Mouse (Mus musculus) megakaryocyte, embryonic 14.5 days (primary cell): ENCODE measurements around the gene H2-DMb2. TPM values are rescaled to one million over a fixed set of nuclear protein-coding genes. Genes with fewer than 3 reads are reported as not detected.
"Not testable (repeated sequence)": the region's sequence is repeated elsewhere in the genome, so short reads cannot be mapped to it uniquely, and the experiment has no call there.

Experiments used
- H3K27me3 ChIP-seq: replicated peaks from 2 replicates; pipeline ENCODE3; 2012; ENCODE audit warnings: inconsistent platforms
- H3K36me3 ChIP-seq: replicated peaks from 2 replicates; pipeline ENCODE3; 2012; ENCODE audit warnings: low read length, inconsistent platforms, mixed read lengths
- H3K4me1 ChIP-seq: 2 replicates; pipeline ENCODE4 v1.6.1; 2012; ENCODE audit warnings: inconsistent platforms
- H3K4me3 ChIP-seq: replicated peaks from 2 replicates; pipeline ENCODE3; 2012; ENCODE audit warnings: moderate library complexity, mild to moderate bottlenecking, inconsistent platforms
- H3K9me3 ChIP-seq: 2 replicates; pipeline ENCODE4 v1.6.1; 2012; ENCODE audit warnings: inconsistent platforms
- FLI1 ChIP-seq: IDR thresholded peaks from 2 replicates; pipeline ENCODE4 v1.6.1; 2012; ENCODE audit warnings: low read length, inconsistent platforms, mixed read lengths
- GATA1 ChIP-seq: IDR thresholded peaks from 3 replicates; pipeline ENCODE4 v1.6.1; 2012; ENCODE audit warnings: mixed read lengths, low read length, inconsistent platforms, borderline replicate concordance
- polyA plus RNA-seq: library from polyadenylated mRNA; stranded (reverse); fragments of >175 nt; gene quantifications from 2 replicates; pipeline ENCODE4 v1.2.3, GENCODE M21; 2012; ENCODE audit warnings: low replicate concordance; ENCODE audit not compliant: insufficient read depth

Gene H2-DMb2
- polyA plus RNA-seq, 1 experiment, result 1.5 TPM

DNA sequence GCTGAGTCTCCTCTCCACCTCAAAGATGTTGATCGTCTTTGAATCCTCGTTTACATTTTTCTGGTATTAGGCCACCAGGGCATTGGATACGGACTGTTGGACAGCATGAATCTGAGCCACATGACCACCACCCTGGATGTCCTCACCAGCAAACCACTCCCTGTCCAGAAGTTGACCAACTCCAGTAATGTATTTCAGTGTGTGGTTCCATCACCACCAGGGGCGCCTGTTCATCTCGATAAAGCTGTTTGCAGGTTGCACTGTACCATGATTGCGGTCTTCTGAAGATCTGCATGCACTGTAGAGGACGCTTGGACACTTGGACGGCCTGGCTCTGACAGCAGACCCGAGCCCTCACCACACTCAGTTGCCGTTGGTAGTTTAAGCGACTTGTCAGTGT, 9.8 kb upstream of the H2-DMb2 start:
- Histone ChIP-seq H3K4me1 (peaks cover 61% of the 10 kb centered on the region), H3K9me3 (no peaks in the 10 kb centered on the region), H3K27me3 (peaks cover 13% of the 10 kb centered on the region), H3K4me3 (no peak overlapping the region), H3K36me3 (peaks cover 22% of the 10 kb centered on the region)
- no peak for TF ChIP-seq GATA1
- TF ChIP-seq FLI1, result no peak

DNA sequence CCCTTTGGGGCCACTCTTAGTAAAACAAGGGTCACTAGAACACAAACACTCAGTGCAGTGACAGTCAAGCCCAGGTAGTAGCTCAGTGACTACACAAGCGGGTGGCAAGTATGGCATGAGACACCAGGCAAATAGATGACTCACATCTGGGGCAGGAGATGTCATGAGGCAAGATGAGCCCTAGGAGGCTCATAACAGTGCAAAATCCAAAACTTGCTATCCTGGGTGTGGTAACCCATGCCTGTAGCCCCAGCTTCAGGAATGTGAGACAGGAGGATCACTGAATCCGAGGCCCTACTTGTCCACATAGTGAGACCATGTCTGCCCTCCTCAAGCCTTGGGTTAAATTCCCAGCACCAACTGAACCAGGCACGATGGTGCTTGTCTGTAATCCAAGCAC, 8.7 kb upstream of the H2-DMb2 start:
- H3K4me3 ChIP-seq, result no peak overlapping the region
- TF ChIP-seq FLI1 (no peak), GATA1 (no peak)
- H3K36me3 ChIP-seq, result peaks cover 12% of the 10 kb centered on the region
- peaks cover 24% of the 10 kb centered on the region for H3K27me3 ChIP-seq
- H3K4me1 ChIP-seq, result peaks cover 51% of the 10 kb centered on the region
- no peaks in the 10 kb centered on the region for H3K9me3 ChIP-seq

DNA sequence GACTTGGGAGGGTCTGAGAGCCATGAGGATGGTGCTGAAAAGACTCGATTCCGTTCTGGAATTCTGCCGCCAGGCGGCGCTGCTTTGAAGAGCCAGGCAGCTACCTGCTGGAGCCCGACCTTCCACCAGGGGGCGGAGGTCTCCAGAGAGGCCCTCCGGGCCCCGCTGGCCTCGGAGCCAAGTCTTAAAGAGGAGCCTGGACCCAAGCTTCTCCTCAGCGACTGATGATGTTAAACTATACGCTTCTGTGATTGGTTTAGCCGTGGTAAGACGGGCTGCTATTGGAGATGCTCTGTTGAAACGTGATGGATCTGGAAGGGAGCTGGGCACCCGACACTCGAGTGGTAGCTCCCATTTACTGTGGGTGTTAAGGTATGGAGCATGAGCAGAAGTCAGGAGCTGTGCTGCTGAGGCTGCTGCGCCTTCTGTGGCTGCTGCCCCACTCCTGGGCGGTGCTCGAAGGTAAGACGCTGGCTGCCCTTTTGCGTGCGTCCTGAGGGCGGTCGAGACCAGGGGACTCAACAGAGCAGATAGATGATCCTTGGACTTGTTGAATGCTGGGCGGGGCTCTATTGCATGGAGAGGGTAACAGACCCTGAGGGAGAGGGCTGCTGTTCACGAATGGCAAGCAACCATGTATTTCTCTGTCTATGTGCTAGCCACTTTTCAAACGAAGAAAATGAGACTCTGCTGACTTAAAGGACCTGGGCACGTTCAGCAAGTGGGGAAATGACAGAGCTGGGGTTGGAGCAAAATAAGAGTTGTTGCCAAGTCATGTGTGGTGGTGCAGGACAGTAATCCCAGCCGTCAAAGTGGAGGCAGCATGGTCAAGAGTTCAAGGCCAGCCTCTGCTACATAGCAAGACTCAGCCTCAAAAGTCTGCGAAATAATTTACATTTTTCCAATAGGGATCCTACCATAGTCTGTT, 7.5 kb upstream of the H2-DMb2 start:
- Histone ChIP-seq H3K4me3 (peak overlapping the region; percentile 93), H3K9me3 (no peaks in the 10 kb centered on the region), H3K27me3 (peaks cover 32% of the 10 kb centered on the region), H3K4me1 (peaks cover 51% of the 10 kb centered on the region), H3K36me3 (peaks cover 11% of the 10 kb centered on the region)
- TF ChIP-seq GATA1 (no peak), FLI1 (no peak)

DNA sequence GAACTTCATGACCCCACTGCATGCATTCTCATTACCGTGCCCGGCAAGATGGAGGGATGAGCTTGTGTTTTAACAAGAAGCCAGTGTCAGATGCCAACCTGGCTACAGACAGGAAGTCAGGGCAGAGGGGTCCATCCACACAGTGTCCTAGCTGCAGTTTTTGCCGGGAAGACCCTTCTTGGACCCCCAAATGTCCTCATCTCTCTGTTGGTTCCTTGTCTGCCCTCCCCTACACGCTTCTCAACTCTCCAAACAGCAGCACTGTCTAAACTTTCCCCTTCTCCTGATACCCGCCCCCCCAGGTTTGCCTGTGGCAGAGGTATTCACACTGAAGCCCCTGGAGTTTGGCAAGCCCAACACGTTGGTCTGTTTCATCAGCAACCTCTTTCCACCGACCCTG, 5.5 kb upstream of the H2-DMb2 start:
- TF ChIP-seq GATA1, result no peak
- TF ChIP-seq FLI1, result no peak
- Histone ChIP-seq H3K4me1 (peaks cover 64% of the 10 kb centered on the region), H3K4me3 (no peak overlapping the region), H3K27me3 (peaks cover 35% of the 10 kb centered on the region), H3K36me3 (peaks cover 11% of the 10 kb centered on the region), H3K9me3 (no peaks in the 10 kb centered on the region)

DNA sequence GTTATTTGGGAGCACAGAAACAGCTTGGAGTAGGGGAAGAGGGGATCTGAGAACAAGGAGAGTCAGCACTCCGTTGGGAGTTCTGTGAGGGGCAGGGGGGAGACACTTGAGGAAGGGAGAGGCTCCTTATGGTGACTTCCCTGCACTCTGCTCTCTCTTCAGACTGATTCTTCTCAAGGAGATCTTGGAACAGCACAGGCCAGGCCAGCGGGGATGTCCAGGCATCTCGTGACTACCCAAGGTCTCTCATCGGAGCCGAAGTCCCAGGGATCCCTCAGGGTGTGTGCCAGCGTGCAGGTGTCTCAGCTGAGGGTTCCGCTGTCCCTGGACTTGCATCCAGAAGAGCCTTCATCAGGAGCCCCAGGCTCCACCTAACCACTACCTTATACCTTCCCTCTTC, 4.5 kb upstream of the H2-DMb2 start:
- TF ChIP-seq GATA1, result no peak
- TF ChIP-seq FLI1, result no peak
- Histone ChIP-seq H3K9me3 (no peaks in the 10 kb centered on the region), H3K27me3 (peaks cover 35% of the 10 kb centered on the region)

DNA sequence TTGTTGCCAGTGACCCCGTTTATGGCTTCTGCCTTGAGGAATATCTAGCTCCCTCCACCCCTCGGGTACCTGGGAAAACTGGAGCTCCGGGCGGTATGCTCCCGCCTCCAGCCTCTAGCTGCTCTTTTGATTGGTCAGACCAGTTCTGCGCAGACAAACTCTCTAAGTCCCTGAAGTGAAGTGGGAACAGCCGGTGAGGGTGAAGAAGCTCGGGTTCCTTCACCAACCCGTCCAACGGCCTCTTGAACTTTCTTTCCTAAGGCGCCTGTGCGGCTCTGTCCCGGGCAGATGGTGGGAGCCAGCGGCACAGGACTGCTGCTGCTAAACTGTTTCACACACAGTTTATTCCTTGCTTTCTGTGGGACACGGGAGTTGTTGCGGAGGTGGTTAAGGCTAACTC, 3.7 kb upstream of the H2-DMb2 start:
- Histone ChIP-seq H3K36me3 (peaks cover 11% of the 10 kb centered on the region), H3K4me1 (peaks cover 65% of the 10 kb centered on the region), H3K4me3 (peak overlapping the region; percentile 23), H3K9me3 (no peaks in the 10 kb centered on the region), H3K27me3 (peaks cover 35% of the 10 kb centered on the region)
- TF ChIP-seq FLI1 (no peak), GATA1 (no peak)

More for the DNA sequence above, 4.5 kb upstream of the H2-DMb2 start:
- peaks cover 71% of the 10 kb centered on the region for H3K4me1 ChIP-seq
- no peak overlapping the region for H3K4me3 ChIP-seq
- peaks cover 11% of the 10 kb centered on the region for H3K36me3 ChIP-seq

DNA sequence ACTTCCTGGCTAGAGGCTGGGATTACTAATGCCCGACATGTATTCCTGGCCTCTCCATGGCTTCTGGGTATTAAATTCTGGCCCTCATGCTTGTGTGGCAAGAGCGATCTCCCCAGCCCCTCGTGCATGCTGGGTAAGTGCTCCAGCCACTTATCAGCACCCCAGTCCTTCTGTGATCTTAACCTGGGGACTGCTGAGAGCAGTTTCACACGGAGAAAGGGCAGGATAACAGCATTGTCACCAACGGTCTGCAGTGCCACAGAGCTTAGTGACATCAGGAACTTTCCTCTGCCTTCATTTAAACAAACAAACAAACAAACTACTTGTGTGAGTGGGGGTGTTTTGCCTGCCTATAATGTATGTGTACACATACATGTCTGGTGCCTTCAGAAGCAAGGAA, 2.9 kb upstream of the H2-DMb2 start:
- Histone ChIP-seq H3K27me3 (peaks cover 35% of the 10 kb centered on the region), H3K36me3 (peaks cover 11% of the 10 kb centered on the region), H3K9me3 (no peaks in the 10 kb centered on the region), H3K4me1 (peaks cover 57% of the 10 kb centered on the region), H3K4me3 (no peak overlapping the region)
- no peak for TF ChIP-seq GATA1
- TF ChIP-seq FLI1, result no peak

DNA sequence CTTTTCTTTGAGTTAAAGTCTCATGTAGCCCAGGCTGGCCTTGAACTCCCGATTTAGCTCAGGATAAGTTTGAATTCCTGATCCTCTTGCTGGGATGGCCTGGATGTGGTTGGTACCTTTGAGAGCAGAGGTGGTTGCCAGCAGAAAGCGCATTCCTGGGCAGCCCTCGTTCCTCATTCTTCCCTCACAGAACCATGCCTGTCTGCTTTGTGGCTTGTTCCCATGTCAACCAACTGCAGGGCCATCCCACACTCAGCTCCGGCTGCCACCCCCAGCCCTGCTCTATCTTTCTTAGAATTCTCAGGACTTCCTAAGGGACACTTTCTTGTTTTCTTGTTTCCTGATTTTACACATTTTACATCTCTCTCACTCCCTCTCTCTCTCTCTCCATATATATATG, 1.7 kb upstream of the H2-DMb2 start:
- no peak for TF ChIP-seq FLI1
- peaks cover 11% of the 10 kb centered on the region for H3K36me3 ChIP-seq
- no peak overlapping the region for H3K4me3 ChIP-seq
- peaks cover 36% of the 10 kb centered on the region for H3K27me3 ChIP-seq
- H3K4me1 ChIP-seq, result peaks cover 46% of the 10 kb centered on the region
- no peaks in the 10 kb centered on the region for H3K9me3 ChIP-seq

DNA sequence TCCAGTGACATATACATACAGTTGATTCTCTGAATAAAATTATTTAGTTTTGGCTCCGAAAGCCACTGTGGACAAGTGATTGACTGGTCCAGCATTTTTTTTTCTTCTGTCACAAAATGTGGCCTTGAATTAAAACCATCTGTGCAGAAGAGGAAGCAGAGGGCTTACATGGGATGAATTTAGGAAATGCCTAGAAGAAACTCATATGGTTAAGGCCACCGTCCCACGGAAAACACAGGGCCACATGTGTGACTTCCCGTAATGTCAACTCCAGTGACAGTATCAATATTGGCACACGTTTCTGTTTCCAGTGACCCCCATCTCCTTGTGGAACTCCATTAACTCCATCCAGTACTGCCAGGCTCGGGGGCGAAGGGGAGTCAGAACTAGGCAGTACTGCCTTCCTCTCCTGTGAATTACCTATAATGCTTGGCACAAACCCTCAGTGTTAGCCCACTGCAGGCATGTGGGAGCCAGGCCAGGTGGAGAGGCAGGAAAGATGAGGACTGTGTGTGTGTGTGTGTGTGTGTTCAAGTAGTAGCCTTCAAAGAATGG, 574 bp upstream of the H2-DMb2 start:
- H3K36me3 ChIP-seq, result peaks cover 9% of the 10 kb centered on the region
- H3K4me3 ChIP-seq, result peak overlapping the region; percentile 73
- peaks cover 30% of the 10 kb centered on the region for H3K27me3 ChIP-seq
- no peaks in the 10 kb centered on the region for H3K9me3 ChIP-seq
- H3K4me1 ChIP-seq, result peaks cover 42% of the 10 kb centered on the region
- TF ChIP-seq GATA1 (no peak), FLI1 (no peak)

DNA sequence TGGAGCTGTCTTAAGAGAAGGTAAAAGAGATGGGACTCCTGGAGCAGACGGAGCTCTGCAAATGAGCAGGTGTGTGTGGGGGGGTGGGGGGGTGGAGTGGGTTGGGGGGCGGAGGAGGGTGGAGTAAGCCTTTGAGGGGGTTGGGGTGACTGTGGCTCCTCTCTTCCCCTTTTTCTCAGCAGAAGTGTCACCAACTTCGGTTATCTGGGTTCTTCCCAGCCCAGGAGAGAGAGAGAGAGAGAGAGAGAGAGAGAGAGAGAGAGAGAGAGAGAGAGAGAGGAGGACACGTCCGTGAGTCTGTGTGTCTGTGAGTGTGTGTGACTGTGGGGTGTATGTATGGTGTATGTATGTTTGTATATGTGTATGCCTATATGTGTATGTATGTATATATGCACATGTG, 354 bp downstream of the H2-DMb2 start:
- TF ChIP-seq GATA1 (no peak), FLI1 (no peak)
- Histone ChIP-seq H3K9me3 (no peaks in the 10 kb centered on the region), H3K27me3 (peaks cover 25% of the 10 kb centered on the region), H3K4me1 (peaks cover 42% of the 10 kb centered on the region), H3K4me3 (peak overlapping the region; percentile 73), H3K36me3 (no peaks in the 10 kb centered on the region)

DNA sequence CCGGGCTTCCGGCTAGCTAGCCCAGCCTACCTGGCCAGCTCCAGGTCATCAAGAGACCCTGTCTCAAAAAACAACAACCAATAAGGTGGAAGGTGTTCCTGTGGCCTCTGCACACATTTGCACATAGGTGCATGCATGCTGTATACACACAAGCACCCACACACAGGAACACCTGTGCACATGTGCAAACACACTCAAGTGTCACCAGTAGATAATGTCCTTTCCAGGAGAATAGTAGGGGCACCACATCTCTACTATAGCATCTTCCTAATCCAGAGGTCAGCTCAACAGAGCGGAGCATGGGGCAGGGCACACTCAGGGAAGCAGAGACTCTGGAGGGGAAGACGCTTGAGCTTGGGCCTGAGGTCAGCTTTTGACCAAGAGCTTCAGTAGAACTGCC, 1.1 kb downstream of the H2-DMb2 start:
- H3K27me3 ChIP-seq, result peaks cover 18% of the 10 kb centered on the region
- not testable (repeated sequence) for H3K36me3 ChIP-seq, H3K9me3 ChIP-seq, H3K4me3 ChIP-seq
- H3K4me1 ChIP-seq, result peaks cover 42% of the 10 kb centered on the region
